ENCODE assay signal across 15 mouse cellular contexts in the genomic region with DNA sequence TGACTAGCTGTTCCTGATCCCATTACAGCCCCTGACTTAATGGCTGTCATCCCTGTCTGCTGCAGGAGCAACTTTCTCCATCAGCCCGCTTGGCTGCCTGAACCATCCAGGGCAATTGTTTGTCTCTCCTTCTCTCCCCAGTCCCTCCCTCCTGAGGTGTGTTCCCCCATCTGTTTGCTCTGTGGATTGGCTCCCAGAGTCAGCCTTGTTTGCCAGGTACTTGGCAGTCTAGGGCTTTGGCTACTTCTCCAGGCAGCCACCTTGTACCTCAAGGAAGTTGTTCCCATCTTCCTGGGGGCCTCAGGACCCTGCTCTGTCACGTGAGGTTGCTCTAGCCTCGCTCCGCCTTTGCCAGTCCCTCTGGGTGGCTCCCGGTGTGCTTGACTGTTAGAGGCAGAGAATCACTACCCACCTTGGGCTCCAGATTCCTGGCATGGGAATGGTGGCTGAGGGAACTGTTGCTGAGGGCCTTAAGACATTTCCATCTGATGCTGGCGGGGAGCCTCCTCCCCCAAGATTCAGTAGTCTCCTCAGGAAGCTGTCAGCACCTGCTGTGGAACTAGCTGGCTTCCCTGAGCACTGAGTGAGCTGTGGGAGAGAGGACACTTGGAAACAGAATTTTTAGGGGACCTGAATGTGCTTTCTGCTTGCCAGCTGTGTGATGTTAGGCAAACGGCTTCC. TPM values are rescaled to one million over a fixed set of nuclear protein-coding genes. Genes with fewer than 3 reads are reported as not detected.
A peak's percentile ranks its signal among the peaks of the same experiment; 100 is the strongest.
DNase-seq lines count a peak whose midpoint lies in the region; ATAC-seq and TF ChIP-seq lines count a peak whose summit lies in the region.
"Had no signal": no experiment of that assay in that cellular context is flagged by ENCODE, and none has a peak within 500 bp of the region (broad histone marks: within the 10 kb centered on the region; RNA-seq: fewer than 3 reads in every experiment).

No protein-coding gene starts in this region.

- 39% methylated on average over 7 of the region's 7 CpGs for WGBS in forebrain, embryonic 16.5 days
- 50% methylated on average over 7 of the region's 7 CpGs for WGBS in forebrain, embryonic 13.5 days
- 58% methylated on average over 7 of the region's 7 CpGs for WGBS in midbrain, embryonic 10.5 days
- WGBS in midbrain, embryonic 11.5 days: 56% methylated on average over 7 of the region's 7 CpGs
- 40% methylated on average over 7 of the region's 7 CpGs for WGBS in stomach, postnatal 0 days

- H3K27me3 ChIP-seq in forebrain, embryonic 16.5 days (replicated peaks; ENCODE audit: control insufficient read depth, insufficient read depth, low read length): no peaks in the 10 kb centered on the region
- H3K27me3 ChIP-seq in forebrain, embryonic 13.5 days: no peaks in the 10 kb centered on the region
- H3K27me3 ChIP-seq in midbrain, embryonic 10.5 days (ENCODE audit: low read depth, poor library complexity, severe bottlenecking): no peaks in the 10 kb centered on the region
- H3K27me3 ChIP-seq in midbrain, embryonic 11.5 days (ENCODE audit: control insufficient read depth, insufficient read depth, low read length): no peaks in the 10 kb centered on the region
- H3K27me3 ChIP-seq in stomach, postnatal 0 days (ENCODE audit: control insufficient read depth, insufficient read depth, low read length): no peaks in the 10 kb centered on the region

- no peak overlapping the region for H3K4me2 ChIP-seq in forebrain, embryonic 16.5 days (ENCODE audit: low read length)
- no peak overlapping the region for H3K4me2 ChIP-seq in forebrain, embryonic 13.5 days
- H3K4me2 ChIP-seq in midbrain, embryonic 11.5 days: no peak overlapping the region
- H3K4me2 ChIP-seq in stomach, postnatal 0 days (replicated peaks; ENCODE audit: low read depth): no peak overlapping the region

- H3K4me3 ChIP-seq in forebrain, embryonic 16.5 days (replicated peaks; ENCODE audit: low read length): no peak overlapping the region
- no peak overlapping the region for H3K4me3 ChIP-seq in forebrain, embryonic 13.5 days
- no peak overlapping the region for H3K4me3 ChIP-seq in midbrain, embryonic 10.5 days
- H3K4me3 ChIP-seq in midbrain, embryonic 11.5 days (ENCODE audit: low read depth, low read length): no peak overlapping the region
- no peak overlapping the region for H3K4me3 ChIP-seq in stomach, postnatal 0 days (ENCODE audit: low read depth, low read length)
- H3K4me3 ChIP-seq: embryonic facial prominence, embryonic 10.5 days had no signal

- intact Hi-C loops in heart, postnatal 36 days (cut with DNase I): no loop called here

- TF ChIP-seq EP300 in stomach, postnatal 0 days (optimal IDR thresholded peaks at IDR 0.05): no peak

- H3K27ac ChIP-seq in forebrain, embryonic 16.5 days (ENCODE audit: low read length): peak overlapping the region; percentile 41
- no peak overlapping the region for H3K27ac ChIP-seq in forebrain, embryonic 13.5 days
- 0 out of 2 replicates have a peak overlapping the region, but pooled peaks have one; percentile 4 for H3K27ac ChIP-seq in midbrain, embryonic 10.5 days (replicated peaks)
- no peak overlapping the region for H3K27ac ChIP-seq in midbrain, embryonic 11.5 days (ENCODE audit: low read depth, low read length)
- no peak overlapping the region for H3K27ac ChIP-seq in stomach, postnatal 0 days (replicated peaks)
- H3K27ac ChIP-seq: embryonic facial prominence, embryonic 10.5 days had no signal

- TF ChIP-seq CTCF in stomach, postnatal 0 days (IDR thresholded peaks at IDR 0.05; ENCODE audit: low read depth): no peak

- no peaks in the 10 kb centered on the region for H3K9me3 ChIP-seq in forebrain, embryonic 16.5 days (ENCODE audit: control insufficient read depth, low read length)
- H3K9me3 ChIP-seq in forebrain, embryonic 13.5 days (replicated peaks): no peaks in the 10 kb centered on the region
- no peaks in the 10 kb centered on the region for H3K9me3 ChIP-seq in midbrain, embryonic 10.5 days (replicated peaks)
- no peaks in the 10 kb centered on the region for H3K9me3 ChIP-seq in midbrain, embryonic 11.5 days (ENCODE audit: control insufficient read depth, low read length)
- H3K9me3 ChIP-seq in stomach, postnatal 0 days (ENCODE audit: control insufficient read depth, low read length): no peaks in the 10 kb centered on the region
- H3K9me3 ChIP-seq: embryonic facial prominence, embryonic 10.5 days; G1E had no signal

- ATAC-seq in forebrain, embryonic 16.5 days: peak; percentile 57
- ATAC-seq in forebrain, embryonic 13.5 days: no peak
- no peak for ATAC-seq in midbrain, embryonic 11.5 days (ENCODE audit: low FRiP score)
- ATAC-seq in stomach, postnatal 0 days (ENCODE audit: low FRiP score, low TSS enrichment): 0 out of 2 replicates have a peak, but pooled peaks have one; percentile 36
- ATAC-seq: intestine, embryonic 16.5 days had no signal

- no peaks in the 10 kb centered on the region for H3K36me3 ChIP-seq in forebrain, embryonic 16.5 days (ENCODE audit: control insufficient read depth, insufficient read depth)
- H3K36me3 ChIP-seq in forebrain, embryonic 13.5 days (ENCODE audit: poor library complexity, severe bottlenecking): peaks cover 38% of the 10 kb centered on the region
- H3K36me3 ChIP-seq in midbrain, embryonic 10.5 days: peaks cover 38% of the 10 kb centered on the region
- peaks cover 5% of the 10 kb centered on the region; the same call in 1 of the 2 replicates for H3K36me3 ChIP-seq in midbrain, embryonic 11.5 days (ENCODE audit: control insufficient read depth, insufficient read depth, low read length)
- H3K36me3 ChIP-seq in stomach, postnatal 0 days (ENCODE audit: control insufficient read depth, insufficient read depth, low read length): peaks cover 4% of the 10 kb centered on the region

- no peak for DNase-seq in midbrain, embryonic 10.5 days (ENCODE audit: low spot score)
- no peak for DNase-seq in midbrain, embryonic 11.5 days (ENCODE audit: low spot score, missing footprints)
- DNase-seq in cerebellum, postnatal 36 days: peak; percentile 70 to 73
- peak; percentile 43 for DNase-seq in stomach, postnatal 0 days (ENCODE audit: low spot score)
- DNase-seq in heart, postnatal 36 days: no peak
- DNase-seq in kidney, adult 8-10 months: no peak
- DNase-seq: heart, postnatal 10 days; kidney, postnatal 4 days; left cerebral cortex, postnatal 4 days had no signal

- peaks cover 15% of the 10 kb centered on the region; the same call in 1 of the 2 replicates for H3K4me1 ChIP-seq in forebrain, embryonic 16.5 days (replicated peaks; ENCODE audit: control insufficient read depth, insufficient read depth, low read length)
- H3K4me1 ChIP-seq in forebrain, embryonic 13.5 days: peaks cover 17% of the 10 kb centered on the region
- peaks cover 5% of the 10 kb centered on the region; the same call in 1 of the 2 replicates for H3K4me1 ChIP-seq in midbrain, embryonic 10.5 days
- H3K4me1 ChIP-seq in midbrain, embryonic 11.5 days (ENCODE audit: control insufficient read depth, insufficient read depth, low read length): no peaks in the 10 kb centered on the region
- no peaks in the 10 kb centered on the region for H3K4me1 ChIP-seq in stomach, postnatal 0 days (replicated peaks; ENCODE audit: control insufficient read depth, insufficient read depth)

- no peak overlapping the region for H3K9ac ChIP-seq in forebrain, embryonic 16.5 days (replicated peaks; ENCODE audit: low read depth, low read length)
- H3K9ac ChIP-seq in forebrain, embryonic 13.5 days: no peak overlapping the region; the same call in 1 of the 2 replicates
- no peak overlapping the region for H3K9ac ChIP-seq in midbrain, embryonic 11.5 days (ENCODE audit: low read length)
- H3K9ac ChIP-seq in stomach, postnatal 0 days (ENCODE audit: low read length): no peak overlapping the region

RNA-seq across cellular contexts. Expression of gene Zmat5, which starts 16.6 kb away (rescaled TPM):
- polyA plus RNA-seq in forebrain, embryonic 16.5 days (2015; fragmentation: Nextera tagmentation; extraction: Ambion mirVana): 70.2 and 75.5 TPM in 2 replicates
- 83.1 and 84.4 TPM in 2 replicates for polyA plus RNA-seq in forebrain, embryonic 13.5 days (2015; fragmentation: Nextera tagmentation; extraction: Ambion mirVana)
- 83.9 and 86.7 TPM in 2 replicates for polyA plus RNA-seq in midbrain, embryonic 10.5 days (2016; fragmentation: Nextera tagmentation; extraction: Ambion mirVana)
- 74.5 and 85.5 TPM in 2 replicates for polyA plus RNA-seq in midbrain, embryonic 11.5 days (2014; fragmentation: Nextera tagmentation; extraction: Ambion mirVana)
- 57.4 and 63.5 TPM in 2 replicates for polyA plus RNA-seq in stomach, postnatal 0 days (2015; fragmentation: Nextera tagmentation; extraction: Ambion mirVana)
- total RNA-seq in heart, postnatal 36 days (2021): 10 to 100 TPM; 24.5 to 24.9 TPM

RNA-seq across cellular contexts. Expression of gene Uqcr10, which starts 16.9 kb away (rescaled TPM):
- polyA plus RNA-seq in forebrain, embryonic 16.5 days (2015; fragmentation: Nextera tagmentation; extraction: Ambion mirVana): 487 and 509 TPM in 2 replicates
- polyA plus RNA-seq in forebrain, embryonic 13.5 days (2015; fragmentation: Nextera tagmentation; extraction: Ambion mirVana): 599 and 621 TPM in 2 replicates
- 639 and 680 TPM in 2 replicates for polyA plus RNA-seq in midbrain, embryonic 10.5 days (2016; fragmentation: Nextera tagmentation; extraction: Ambion mirVana)
- 547 and 572 TPM in 2 replicates for polyA plus RNA-seq in midbrain, embryonic 11.5 days (2014; fragmentation: Nextera tagmentation; extraction: Ambion mirVana)
- 1,477 and 1,517 TPM in 2 replicates for polyA plus RNA-seq in stomach, postnatal 0 days (2015; fragmentation: Nextera tagmentation; extraction: Ambion mirVana)
- total RNA-seq in heart, postnatal 36 days (2021): 1,000 to 10,000 TPM; 1,571 to 1,600 TPM

RNA-seq across cellular contexts. Expression of gene Cabp7, which starts 25.5 kb away (rescaled TPM):
- polyA plus RNA-seq in forebrain, embryonic 16.5 days (2015; fragmentation: Nextera tagmentation; extraction: Ambion mirVana): 1.5 and 1.6 TPM in 2 replicates
- 0.59 and 0.87 TPM in 2 replicates for polyA plus RNA-seq in forebrain, embryonic 13.5 days (2015; fragmentation: Nextera tagmentation; extraction: Ambion mirVana)
- polyA plus RNA-seq in midbrain, embryonic 10.5 days (2016; fragmentation: Nextera tagmentation; extraction: Ambion mirVana): 0.11 and 0.22 TPM in 2 replicates
- polyA plus RNA-seq in midbrain, embryonic 11.5 days (2014; fragmentation: Nextera tagmentation; extraction: Ambion mirVana): 0.15 and 0.33 TPM in 2 replicates
- polyA plus RNA-seq in stomach, postnatal 0 days (2015; fragmentation: Nextera tagmentation; extraction: Ambion mirVana): 0.12 and 0.13 TPM in 2 replicates
- not detected for total RNA-seq in heart, postnatal 36 days (2021)
- total RNA-seq: G1E; heart, postnatal 10 days had no signal
- polyA plus RNA-seq: G1E; spleen, adult 2 months had no signal

Comparison
In these comparisons a context has a peak if more than half of its experiments do, and no peak if none do; other contexts are left out.
1. ATAC-seq: peak in forebrain, embryonic 16.5 days (single experiment) and stomach, postnatal 0 days (single experiment); none in forebrain, embryonic 13.5 days (single experiment) and midbrain, embryonic 11.5 days (single experiment).
2. H3K27ac ChIP-seq: peak in forebrain, embryonic 16.5 days (single experiment) and midbrain, embryonic 10.5 days (single experiment); none in forebrain, embryonic 13.5 days (single experiment), midbrain, embryonic 11.5 days (single experiment) and stomach, postnatal 0 days (single experiment).
3. DNase-seq: peak in cerebellum, postnatal 36 days (2 of 2) and stomach, postnatal 0 days (single experiment); none in midbrain, embryonic 10.5 days (single experiment), midbrain, embryonic 11.5 days (single experiment), heart, postnatal 36 days (0 of 2) and kidney, adult 8-10 months (0 of 2).